Mouse (Mus musculus): Measurements from ENCODE around the gene Slc7a6. TPM values are rescaled to one million over a fixed set of nuclear protein-coding genes. Genes with fewer than 3 reads are reported as not detected.

Slc7a6 gene
- polyA plus RNA-seq, 1 experiment = 8.3 TPM

- peak overlapping the region; percentile 93 for H3K4me3 ChIP-seq (replicated peaks; ENCODE audit: control insufficient read depth, low read depth, low read length)
These were observed 41.5 kb downstream of the Slc7a6 start for GRCm38 (mm10) chr8:106210035-106210731.

GRCm38 (mm10) chr8:106210821-106211345, 42.2 kb downstream of the Slc7a6 start, which contains the start of the genes Slc7a6os and Prmt7:
Slc7a6os (minus strand) TSS chr8:106210935.
Prmt7 (plus strand) TSS chr8:106210936.
- TF ChIP-seq CTCF (IDR thresholded peaks at IDR 0.05; ENCODE audit: control insufficient read depth, insufficient read depth, low read length) (0 out of 2 replicates have a peak, but pooled peaks have one; percentile 17), POLR2A (IDR thresholded peaks at IDR 0.05; ENCODE audit: borderline replicate concordance, control insufficient read depth, low read depth, low read length) (peak; percentile 90; the same call in 1 of the 2 replicates)
- under 1% methylated on average over 52 of the region's 52 CpGs for WGBS
- Histone ChIP-seq H3K4me1 (ENCODE audit: control insufficient read depth, insufficient read depth, low read length) (no peaks in the 10 kb centered on the region), H3K4me3 (replicated peaks; ENCODE audit: control insufficient read depth, low read depth, low read length) (peak within 1 kb of the TSS; percentile 93), H3K27ac (ENCODE audit: control insufficient read depth, insufficient read depth, low read depth, low read length, poor library complexity) (peak within 1 kb of the TSS; percentile 88)

More at GRCm38 (mm10) chr8:106210035-106210731, 41.5 kb downstream of the Slc7a6 start:
- Histone ChIP-seq H3K4me1 (ENCODE audit: control insufficient read depth, insufficient read depth, low read length) (no peaks in the 10 kb centered on the region), H3K27ac (ENCODE audit: control insufficient read depth, insufficient read depth, low read depth, low read length, poor library complexity) (peak overlapping the region; percentile 88)
- WGBS = under 1% methylated on average over 35 of the region's 35 CpGs
- TF ChIP-seq POLR2A (IDR thresholded peaks at IDR 0.05; ENCODE audit: borderline replicate concordance, control insufficient read depth, low read depth, low read length) (no peak), CTCF (IDR thresholded peaks at IDR 0.05; ENCODE audit: control insufficient read depth, insufficient read depth, low read length) (no peak)

GRCm38 (mm10) chr8:106211421-106211820, 42.8 kb downstream of the Slc7a6 start:
- Histone ChIP-seq H3K4me1 (ENCODE audit: control insufficient read depth, insufficient read depth, low read length) (no peaks in the 10 kb centered on the region), H3K27ac (ENCODE audit: control insufficient read depth, insufficient read depth, low read depth, low read length, poor library complexity) (peak overlapping the region; percentile 88), H3K4me3 (replicated peaks; ENCODE audit: control insufficient read depth, low read depth, low read length) (peak overlapping the region; percentile 93)
- WGBS = 3% methylated on average over 13 of the region's 13 CpGs
- TF ChIP-seq CTCF (IDR thresholded peaks at IDR 0.05; ENCODE audit: control insufficient read depth, insufficient read depth, low read length) (no peak), POLR2A (IDR thresholded peaks at IDR 0.05; ENCODE audit: borderline replicate concordance, control insufficient read depth, low read depth, low read length) (no peak)

GRCm38 (mm10) chr8:106213959-106214358, 45.3 kb downstream of the Slc7a6 start:
- TF ChIP-seq POLR2A (IDR thresholded peaks at IDR 0.05; ENCODE audit: borderline replicate concordance, control insufficient read depth, low read depth, low read length) (no peak), CTCF (IDR thresholded peaks at IDR 0.05; ENCODE audit: control insufficient read depth, insufficient read depth, low read length) (no peak)
- WGBS = 83% methylated on average over 3 of the region's 3 CpGs
- H3K4me1 ChIP-seq (ENCODE audit: control insufficient read depth, insufficient read depth, low read length) = no peaks in the 10 kb centered on the region
- H3K27ac ChIP-seq (ENCODE audit: control insufficient read depth, insufficient read depth, low read depth, low read length, poor library complexity) = no peak overlapping the region
- H3K4me3 ChIP-seq (replicated peaks; ENCODE audit: control insufficient read depth, low read depth, low read length) = no peak overlapping the region

- H3K4me3 ChIP-seq (replicated peaks; ENCODE audit: control insufficient read depth, low read depth, low read length) = no peak overlapping the region
- no peaks in the 10 kb centered on the region for H3K4me1 ChIP-seq (ENCODE audit: control insufficient read depth, insufficient read depth, low read length)
- no peak overlapping the region for H3K27ac ChIP-seq (ENCODE audit: control insufficient read depth, insufficient read depth, low read depth, low read length, poor library complexity)
- no peak for TF ChIP-seq CTCF (IDR thresholded peaks at IDR 0.05; ENCODE audit: control insufficient read depth, insufficient read depth, low read length)
- no peak for TF ChIP-seq POLR2A (IDR thresholded peaks at IDR 0.05; ENCODE audit: borderline replicate concordance, control insufficient read depth, low read depth, low read length)
- WGBS = 88% methylated on average over 3 of the region's 3 CpGs
These were observed 51.0 kb downstream of the Slc7a6 start for GRCm38 (mm10) chr8:106219620-106220019.

GRCm38 (mm10) chr8:106226589-106226988, 57.9 kb downstream of the Slc7a6 start:
- Histone ChIP-seq H3K4me3 (replicated peaks; ENCODE audit: control insufficient read depth, low read depth, low read length) (no peak overlapping the region), H3K27ac (ENCODE audit: control insufficient read depth, insufficient read depth, low read depth, low read length, poor library complexity) (no peak overlapping the region), H3K4me1 (ENCODE audit: control insufficient read depth, insufficient read depth, low read length) (no peaks in the 10 kb centered on the region)
- 47% methylated on average over 9 of the region's 9 CpGs for WGBS
- peak; percentile 54 for TF ChIP-seq CTCF (IDR thresholded peaks at IDR 0.05; ENCODE audit: control insufficient read depth, insufficient read depth, low read length)
- TF ChIP-seq POLR2A (IDR thresholded peaks at IDR 0.05; ENCODE audit: borderline replicate concordance, control insufficient read depth, low read depth, low read length) = no peak

- no peak overlapping the region for H3K4me3 ChIP-seq (replicated peaks; ENCODE audit: control insufficient read depth, low read depth, low read length)
- TF ChIP-seq POLR2A (IDR thresholded peaks at IDR 0.05; ENCODE audit: borderline replicate concordance, control insufficient read depth, low read depth, low read length) = no peak
- TF ChIP-seq CTCF (IDR thresholded peaks at IDR 0.05; ENCODE audit: control insufficient read depth, insufficient read depth, low read length) = no peak
- H3K27ac ChIP-seq (ENCODE audit: control insufficient read depth, insufficient read depth, low read depth, low read length, poor library complexity) = no peak overlapping the region
- 84% methylated on average over 7 of the region's 7 CpGs for WGBS
- no peaks in the 10 kb centered on the region for H3K4me1 ChIP-seq (ENCODE audit: control insufficient read depth, insufficient read depth, low read length)
These were observed 62.9 kb downstream of the Slc7a6 start for GRCm38 (mm10) chr8:106231536-106231935.

GRCm38 (mm10) chr8:106232751-106233150, 64.1 kb downstream of the Slc7a6 start:
- no peak overlapping the region for H3K27ac ChIP-seq (ENCODE audit: control insufficient read depth, insufficient read depth, low read depth, low read length, poor library complexity)
- TF ChIP-seq POLR2A (IDR thresholded peaks at IDR 0.05; ENCODE audit: borderline replicate concordance, control insufficient read depth, low read depth, low read length) (no peak), CTCF (IDR thresholded peaks at IDR 0.05; ENCODE audit: control insufficient read depth, insufficient read depth, low read length) (no peak)
- no peak overlapping the region for H3K4me3 ChIP-seq (replicated peaks; ENCODE audit: control insufficient read depth, low read depth, low read length)
- H3K4me1 ChIP-seq (ENCODE audit: control insufficient read depth, insufficient read depth, low read length) = no peaks in the 10 kb centered on the region
- 75% methylated on average over 3 of the region's 3 CpGs for WGBS
